In genomic region chr3:138849755-138850301, GRCm38 (mm10) we compare ENCODE assay signal across 15 mouse cellular contexts.
DNase-seq lines count a peak whose midpoint lies in the region; ATAC-seq and TF ChIP-seq lines count a peak whose summit lies in the region.
"Had no signal": no experiment of that assay in that cellular context is flagged by ENCODE, and none has a peak within 500 bp of the region (broad histone marks: within the 10 kb centered on the region; RNA-seq: fewer than 3 reads in every experiment).

No protein-coding gene starts in this region.

- H3K27ac ChIP-seq in layer of hippocampus, adult 2 months, result peak overlapping the region; percentile 87
- H3K27ac ChIP-seq in embryonic facial prominence, embryonic 10.5 days (replicated peaks), result peak overlapping the region; percentile 44; the same call in 1 of the 2 replicates
- no peak overlapping the region for H3K27ac ChIP-seq in forebrain, postnatal 0 days (ENCODE audit: low read depth, low read length)
- H3K27ac ChIP-seq in midbrain, embryonic 14.5 days (replicated peaks; ENCODE audit: low read depth, low read length), result 0 out of 2 replicates have a peak overlapping the region, but pooled peaks have one; percentile 26
- H3K27ac ChIP-seq: embryonic facial prominence, embryonic 12.5 days; liver, embryonic 14.5 days; macrophage had no signal

- ATAC-seq in forebrain, postnatal 0 days, result peak; percentile 47
- no peak for ATAC-seq in midbrain, embryonic 14.5 days (ENCODE audit: low FRiP score, low TSS enrichment)
- no peak for ATAC-seq in activated CD4-positive, CD25-positive, alpha-beta regulatory T cell, adult 4 months

- 33% methylated on average over 11 of the region's 11 CpGs for WGBS in embryonic facial prominence, embryonic 10.5 days
- 31% methylated on average over 11 of the region's 11 CpGs for WGBS in forebrain, postnatal 0 days
- WGBS in midbrain, embryonic 14.5 days, result 60% methylated on average over 11 of the region's 11 CpGs

- H3K9me3 ChIP-seq in embryonic facial prominence, embryonic 10.5 days, result no peaks in the 10 kb centered on the region
- no peaks in the 10 kb centered on the region for H3K9me3 ChIP-seq in forebrain, postnatal 0 days (ENCODE audit: low read length)
- no peaks in the 10 kb centered on the region for H3K9me3 ChIP-seq in midbrain, embryonic 14.5 days (ENCODE audit: control insufficient read depth, low read length)
- H3K9me3 ChIP-seq: embryonic facial prominence, embryonic 12.5 days; G1E had no signal

- H3K27me3 ChIP-seq in embryonic facial prominence, embryonic 10.5 days (replicated peaks; ENCODE audit: low read depth, poor library complexity, severe bottlenecking), result no peaks in the 10 kb centered on the region; the same call in 1 of the 2 replicates
- no peaks in the 10 kb centered on the region for H3K27me3 ChIP-seq in forebrain, postnatal 0 days (ENCODE audit: insufficient read depth, low read length)
- no peaks in the 10 kb centered on the region for H3K27me3 ChIP-seq in midbrain, embryonic 14.5 days (ENCODE audit: control insufficient read depth, insufficient read depth, low read length)
- H3K27me3 ChIP-seq: embryonic facial prominence, embryonic 12.5 days had no signal

- H3K4me2 ChIP-seq in forebrain, postnatal 0 days (ENCODE audit: low read depth), result no peak overlapping the region
- H3K4me2 ChIP-seq in midbrain, embryonic 14.5 days (ENCODE audit: low read length), result no peak overlapping the region
- H3K4me2 ChIP-seq: embryonic facial prominence, embryonic 12.5 days had no signal

- no peak for DNase-seq in layer of hippocampus, adult 2 months (ENCODE audit: low spot score in 2 of 2)
- DNase-seq in layer of hippocampus, postnatal 25 days (ENCODE audit: extremely low spot score in 1 of 2, low spot score in 1 of 2), result no peak
- DNase-seq in embryonic facial prominence, embryonic 10.5 days (ENCODE audit: low spot score), result no peak
- DNase-seq in forebrain, postnatal 0 days, result no peak
- DNase-seq in midbrain, embryonic 14.5 days, result no peak
- DNase-seq in adrenal gland, postnatal 4 days (ENCODE audit: low spot score in 2 of 2), result no peak
- DNase-seq in urinary bladder, postnatal 25 days (ENCODE audit: low spot score), result no peak
- DNase-seq: cerebellum, adult 8-10 months; heart, postnatal 4 days; kidney, adult 8-10 months had no signal

- no peaks in the 10 kb centered on the region for H3K36me3 ChIP-seq in embryonic facial prominence, embryonic 10.5 days (replicated peaks)
- no peaks in the 10 kb centered on the region for H3K36me3 ChIP-seq in forebrain, postnatal 0 days (ENCODE audit: insufficient read depth)
- H3K36me3 ChIP-seq in midbrain, embryonic 14.5 days (ENCODE audit: control insufficient read depth, insufficient read depth, low read length), result no peaks in the 10 kb centered on the region
- H3K36me3 ChIP-seq: embryonic facial prominence, embryonic 12.5 days; G1E had no signal

- no peak overlapping the region for H3K9ac ChIP-seq in forebrain, postnatal 0 days
- H3K9ac ChIP-seq in midbrain, embryonic 14.5 days (replicated peaks; ENCODE audit: low read length), result no peak overlapping the region
- H3K9ac ChIP-seq: embryonic facial prominence, embryonic 12.5 days; liver, embryonic 14.5 days had no signal

- H3K4me3 ChIP-seq in layer of hippocampus, adult 2 months, result peak overlapping the region; percentile 24; the same call in 1 of the 2 replicates
- H3K4me3 ChIP-seq in embryonic facial prominence, embryonic 10.5 days, result no peak overlapping the region
- no peak overlapping the region for H3K4me3 ChIP-seq in forebrain, postnatal 0 days (ENCODE audit: low read depth, low read length)
- H3K4me3 ChIP-seq in midbrain, embryonic 14.5 days (replicated peaks; ENCODE audit: low read depth, low read length), result no peak overlapping the region
- H3K4me3 ChIP-seq: embryonic facial prominence, embryonic 12.5 days had no signal

- TF ChIP-seq CTCF in layer of hippocampus, adult 2 months (conservative IDR thresholded peaks at IDR 0.05), result no peak
- TF ChIP-seq CTCF in forebrain, postnatal 0 days (IDR thresholded peaks at IDR 0.05; ENCODE audit: low read depth), result no peak

- H3K4me1 ChIP-seq in embryonic facial prominence, embryonic 10.5 days, result peaks cover 58% of the 10 kb centered on the region
- H3K4me1 ChIP-seq in forebrain, postnatal 0 days (ENCODE audit: insufficient read depth), result peaks cover 42% of the 10 kb centered on the region
- H3K4me1 ChIP-seq in midbrain, embryonic 14.5 days (ENCODE audit: control insufficient read depth, insufficient read depth, low read length), result peaks cover 53% of the 10 kb centered on the region
